Mouse (Mus musculus) heart, embryonic 11.5 days (tissue): ENCODE measurements around the gene Krt20. TPM values are rescaled to one million over a fixed set of nuclear protein-coding genes. Genes with fewer than 3 reads are reported as not detected.

Experiments
- ATAC-seq: fragments of 200-750 bp; cut with Nextera tagmentation; replicated peaks from 2 replicates; pipeline ENCODE4 v1.8.0; 2017; ENCODE audit warnings: moderate library complexity; ENCODE audit not compliant: insufficient number of reproducible peaks, low FRiP score, low TSS enrichment
- H3K27ac ChIP-seq: fragments of 300-500 bp; sonication (generic); 2 replicates; pipeline ENCODE4 v1.5.1; 2014; ENCODE audit warnings: mild to moderate bottlenecking, low read depth, low read length
- H3K27me3 ChIP-seq: fragments of 300-500 bp; sonication (generic); 2 replicates; pipeline ENCODE4 v1.6.1; 2014; ENCODE audit warnings: mild to moderate bottlenecking, low read length, mixed read lengths; ENCODE audit not compliant: control insufficient read depth, insufficient read depth
- H3K36me3 ChIP-seq: fragments of 300-500 bp; sonication (generic); 2 replicates; pipeline ENCODE4 v1.6.1; 2014; ENCODE audit warnings: mild to moderate bottlenecking, low read length, moderate library complexity, mixed read lengths; ENCODE audit not compliant: control insufficient read depth, insufficient read depth
- H3K4me1 ChIP-seq: fragments of 300-500 bp; sonication (generic); 2 replicates; pipeline ENCODE4 v1.6.1; 2014; ENCODE audit warnings: low read length; ENCODE audit not compliant: control insufficient read depth, insufficient read depth
- H3K4me2 ChIP-seq: fragments of 300-500 bp; sonication (generic); 2 replicates; pipeline ENCODE4 v1.6.1; 2014; ENCODE audit warnings: mild to moderate bottlenecking, moderate library complexity
- H3K4me3 ChIP-seq: fragments of 300-500 bp; sonication (generic); 2 replicates; pipeline ENCODE4 v1.5.1; 2014; ENCODE audit warnings: low read depth, low read length
- H3K9ac ChIP-seq: fragments of 300-500 bp; sonication (generic); 2 replicates; pipeline ENCODE4 v1.6.1; 2014; ENCODE audit warnings: mild to moderate bottlenecking, low read depth, low read length, moderate library complexity
- H3K9me3 ChIP-seq: fragments of 300-500 bp; sonication (generic); replicated peaks from 2 replicates; pipeline ENCODE4 v1.6.1; 2016; ENCODE audit warnings: low read length; ENCODE audit not compliant: control insufficient read depth
- WGBS: fragments of 180-500 bp; shearing (Covaris S2); extraction: QIAGEN DNeasy Blood & Tissue Kit; methylation state at CpG from one replicate; pipeline ENCODE4 v1.1.7; 2014; ENCODE audit not compliant: insufficient replicate concordance; 5-methylcytosine and 5-hydroxymethylcytosine counted together
- polyA plus RNA-seq: library from polyadenylated mRNA; unstranded; fragments of >200 nt; fragmentation: Nextera tagmentation; extraction: Ambion mirVana; gene quantifications from 2 replicates; pipeline ENCODE4 v1.2.1, GENCODE M21; 2014

The Krt20 gene
- polyA plus RNA-seq, 1 experiment from 2014 or later, result 3.7 TPM

DNA sequence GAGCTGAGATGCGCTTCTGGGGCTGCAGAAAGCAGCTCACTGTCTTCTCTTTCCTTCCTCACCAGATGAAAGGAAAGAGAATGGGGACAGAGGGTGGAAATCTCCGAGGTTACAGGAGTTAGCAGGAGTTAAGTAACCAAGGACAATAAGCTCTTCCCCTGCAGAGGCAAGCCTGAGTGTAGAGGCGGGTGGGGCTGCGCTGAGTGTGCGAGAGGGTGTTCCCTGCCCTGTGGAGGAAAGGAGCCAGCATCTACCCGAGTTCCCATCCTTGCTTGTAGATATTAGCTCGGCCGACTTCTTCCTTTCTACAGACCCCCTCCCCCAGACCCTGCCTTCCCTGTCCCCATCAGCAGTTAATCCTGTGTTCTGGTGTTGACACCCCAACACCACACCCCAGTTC, 39.1 kb downstream of the Krt20 start:
- WGBS, result 54% methylated on average over 8 of the region's 8 CpGs
- no peaks in the 10 kb centered on the region for H3K4me1 ChIP-seq
- no peak overlapping the region for H3K9ac ChIP-seq
- H3K27me3 ChIP-seq, result peaks cover 8% of the 10 kb centered on the region
- ATAC-seq, result no peak
- no peak overlapping the region for H3K4me3 ChIP-seq
- H3K4me2 ChIP-seq, result no peak overlapping the region
- H3K9me3 ChIP-seq, result no peaks in the 10 kb centered on the region
- no peaks in the 10 kb centered on the region for H3K36me3 ChIP-seq
- no peak overlapping the region for H3K27ac ChIP-seq

DNA sequence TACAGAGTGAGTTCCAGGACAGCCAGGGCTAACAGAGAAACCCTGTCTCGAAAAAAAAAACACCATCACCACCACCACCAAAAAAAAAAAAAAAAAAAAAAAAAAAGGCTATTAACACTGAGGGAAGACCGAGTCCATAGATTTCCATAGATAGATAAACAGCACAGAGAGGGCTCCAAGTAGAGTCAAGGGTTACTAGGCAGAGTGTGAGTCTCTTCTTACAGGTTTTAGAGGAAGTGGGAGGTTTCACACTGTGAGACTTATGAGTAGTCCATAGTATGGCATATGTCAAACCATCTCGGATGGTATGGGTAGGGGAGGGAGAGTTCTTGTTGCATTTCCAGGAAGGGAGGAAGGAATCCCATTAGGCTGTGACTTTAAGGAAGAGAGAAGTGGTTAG, 39.9 kb downstream of the Krt20 start:
- peaks cover 8% of the 10 kb centered on the region for H3K27me3 ChIP-seq
- no peak overlapping the region for H3K9ac ChIP-seq
- no peak overlapping the region for H3K4me3 ChIP-seq
- H3K4me2 ChIP-seq, result no peak overlapping the region
- no peak overlapping the region for H3K27ac ChIP-seq
- H3K4me1 ChIP-seq, result no peaks in the 10 kb centered on the region
- ATAC-seq, result no peak
- H3K9me3 ChIP-seq, result no peaks in the 10 kb centered on the region
- 68% methylated on average over 3 of the region's 3 CpGs for WGBS
- no peaks in the 10 kb centered on the region for H3K36me3 ChIP-seq

DNA sequence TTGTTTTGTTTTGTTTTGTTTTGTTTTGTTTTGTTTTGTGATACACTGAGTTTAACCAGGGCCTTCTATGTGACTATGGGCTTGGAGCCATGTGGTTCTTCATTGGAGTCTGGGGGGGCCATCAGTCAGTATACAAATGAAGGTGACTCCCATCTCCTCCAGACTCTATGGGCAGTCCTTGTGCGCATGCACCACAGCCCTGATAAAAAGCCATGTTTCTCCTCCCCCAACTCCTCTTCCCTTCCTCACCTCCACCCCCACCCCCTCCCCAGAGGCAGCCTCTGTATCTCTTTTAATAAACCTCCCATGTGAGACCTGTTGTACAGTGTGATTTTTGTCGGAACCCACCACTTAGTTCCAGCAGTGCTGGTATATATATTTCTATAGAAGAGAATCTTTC, 41.3 kb downstream of the Krt20 start:
- Histone ChIP-seq H3K9ac (no peak overlapping the region), H3K4me3 (no peak overlapping the region), H3K36me3 (no peaks in the 10 kb centered on the region), H3K27ac (no peak overlapping the region), H3K27me3 (peaks cover 8% of the 10 kb centered on the region), H3K4me2 (no peak overlapping the region), H3K4me1 (no peaks in the 10 kb centered on the region), H3K9me3 (no peaks in the 10 kb centered on the region)
- no peak for ATAC-seq
- WGBS, result 84% methylated on average over 2 of the region's 2 CpGs

DNA sequence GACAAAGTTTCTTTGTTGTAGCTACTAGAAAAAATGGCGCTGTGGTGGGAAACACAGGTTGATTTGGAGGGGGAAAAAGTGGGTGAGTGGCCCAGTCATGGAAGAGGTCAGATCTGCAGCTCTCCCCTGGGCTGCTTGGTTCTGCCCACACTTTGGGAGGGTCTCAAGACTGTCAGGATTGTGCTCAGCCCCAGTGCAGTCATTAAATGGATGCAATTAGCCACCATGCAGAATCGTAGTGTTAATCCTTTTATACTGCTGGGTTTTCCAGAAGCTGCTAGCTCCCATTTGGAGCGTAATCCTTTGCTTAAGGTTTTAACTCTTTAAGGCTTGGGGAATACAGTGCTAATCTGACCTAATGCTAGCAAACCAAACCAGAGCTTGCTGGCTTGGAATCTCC, 41.9 kb downstream of the Krt20 start:
- no peak overlapping the region for H3K4me2 ChIP-seq
- peaks cover 8% of the 10 kb centered on the region for H3K27me3 ChIP-seq
- H3K9me3 ChIP-seq, result no peaks in the 10 kb centered on the region
- H3K4me1 ChIP-seq, result no peaks in the 10 kb centered on the region
- WGBS, result 48% methylated on average over 3 of the region's 3 CpGs
- no peaks in the 10 kb centered on the region for H3K36me3 ChIP-seq
- no peak for ATAC-seq
- H3K4me3 ChIP-seq, result no peak overlapping the region
- no peak overlapping the region for H3K27ac ChIP-seq
- no peak overlapping the region for H3K9ac ChIP-seq

DNA sequence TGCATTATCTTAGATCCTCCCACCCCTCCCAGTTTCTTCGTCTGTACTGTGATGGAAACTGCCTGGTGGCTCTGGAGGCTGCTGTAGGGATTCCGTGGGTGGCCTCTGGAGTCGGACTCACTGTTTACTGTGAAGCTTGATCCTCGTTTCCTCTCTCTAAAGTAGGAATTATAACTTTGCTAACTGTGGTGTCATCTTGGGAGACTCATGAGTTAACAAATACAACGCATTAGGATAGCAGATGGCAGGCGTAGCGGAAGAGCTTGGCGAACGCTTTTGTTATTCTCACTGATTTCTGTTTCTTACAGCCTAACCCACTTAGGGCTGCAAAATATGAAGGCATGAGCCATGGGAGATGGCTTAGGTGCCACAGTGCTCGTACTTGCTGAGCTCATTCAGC, 45.5 kb downstream of the Krt20 start:
- no peaks in the 10 kb centered on the region for H3K9me3 ChIP-seq
- no peaks in the 10 kb centered on the region for H3K36me3 ChIP-seq
- no peak for ATAC-seq
- H3K4me2 ChIP-seq, result no peak overlapping the region
- 77% methylated on average over 10 of the region's 10 CpGs for WGBS
- H3K9ac ChIP-seq, result no peak overlapping the region
- H3K4me1 ChIP-seq, result no peaks in the 10 kb centered on the region
- H3K27ac ChIP-seq, result no peak overlapping the region
- no peak overlapping the region for H3K4me3 ChIP-seq
- no peaks in the 10 kb centered on the region for H3K27me3 ChIP-seq

DNA sequence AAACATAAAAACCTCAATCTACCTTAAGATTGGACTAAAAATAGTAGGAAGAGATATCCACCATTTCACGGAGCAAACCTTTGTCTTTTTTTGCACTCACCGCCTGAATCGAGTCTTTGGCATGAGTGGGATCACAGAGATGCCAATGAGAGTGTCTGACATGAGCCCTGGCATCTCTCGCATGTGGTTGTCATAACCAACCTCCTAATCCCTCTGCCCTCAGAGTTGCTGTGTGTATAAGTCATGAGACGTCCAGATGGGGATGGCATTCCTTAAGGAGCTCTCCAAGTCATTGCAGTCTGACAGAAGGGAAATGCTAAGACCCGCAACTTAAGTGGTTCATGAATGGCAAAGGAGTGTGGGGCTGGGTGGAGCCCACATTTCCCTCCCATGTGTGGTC, 46.6 kb downstream of the Krt20 start:
- no peak for ATAC-seq
- no peaks in the 10 kb centered on the region for H3K4me1 ChIP-seq
- no peak overlapping the region for H3K9ac ChIP-seq
- H3K4me3 ChIP-seq, result no peak overlapping the region
- WGBS, result 74% methylated on average over 6 of the region's 6 CpGs
- H3K27me3 ChIP-seq, result no peaks in the 10 kb centered on the region
- H3K36me3 ChIP-seq, result no peaks in the 10 kb centered on the region
- no peaks in the 10 kb centered on the region for H3K9me3 ChIP-seq
- no peak overlapping the region for H3K27ac ChIP-seq
- no peak overlapping the region for H3K4me2 ChIP-seq

DNA sequence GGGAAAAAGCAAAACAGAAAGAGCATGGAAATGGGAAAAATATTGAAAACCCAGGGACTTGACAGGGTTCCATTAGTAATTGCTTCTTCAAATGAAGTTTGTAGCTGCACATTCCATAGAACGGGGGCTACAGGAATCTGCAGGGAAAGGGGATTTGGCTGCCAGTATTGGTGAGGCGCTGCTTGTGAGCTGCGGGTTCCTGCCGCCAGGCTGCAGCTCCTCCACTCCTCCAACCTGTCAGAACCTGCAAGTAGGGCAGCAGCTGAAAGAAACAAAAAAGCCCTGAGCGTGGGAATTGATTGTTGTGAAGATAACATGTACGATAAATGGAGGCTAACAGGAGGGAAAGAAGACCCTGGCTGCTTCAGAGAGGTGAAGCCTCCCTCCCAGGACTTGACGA, 47.1 kb downstream of the Krt20 start:
- Histone ChIP-seq H3K36me3 (no peaks in the 10 kb centered on the region), H3K4me1 (no peaks in the 10 kb centered on the region), H3K9me3 (no peaks in the 10 kb centered on the region), H3K27me3 (no peaks in the 10 kb centered on the region), H3K9ac (no peak overlapping the region), H3K4me2 (no peak overlapping the region), H3K4me3 (no peak overlapping the region), H3K27ac (no peak overlapping the region)
- 68% methylated on average over 7 of the region's 7 CpGs for WGBS
- ATAC-seq, result no peak

DNA sequence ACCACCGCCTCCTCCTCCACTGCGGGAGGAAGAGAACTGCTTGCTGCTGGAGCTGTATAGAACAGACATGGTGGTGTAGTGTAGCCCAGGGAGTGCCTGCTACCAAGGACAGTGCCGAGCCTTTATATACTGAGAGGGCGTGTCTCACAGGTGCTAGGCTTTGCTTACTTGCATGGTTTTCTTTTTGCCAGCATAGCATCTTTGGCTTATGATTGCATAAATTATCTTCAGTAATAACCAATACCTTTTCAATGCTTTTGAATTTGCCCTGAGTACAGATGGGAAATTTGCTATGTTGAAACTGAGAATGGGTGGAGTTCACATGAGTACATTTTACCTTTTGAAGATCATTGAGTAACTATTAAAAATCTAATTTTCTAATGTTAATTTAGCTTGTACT, 48.7 kb downstream of the Krt20 start, which contains the start of gene Krt10:
Gene Krt10, minus strand, starts transcription at position 101 of the 400 bp plus-strand sequence.
- Histone ChIP-seq H3K4me3 (no peak within 1 kb of the TSS), H3K4me2 (no peak within 1 kb of the TSS), H3K27me3 (no peaks in the 10 kb centered on the region), H3K4me1 (no peaks in the 10 kb centered on the region), H3K27ac (no peak within 1 kb of the TSS), H3K9me3 (no peaks in the 10 kb centered on the region), H3K9ac (no peak within 1 kb of the TSS), H3K36me3 (no peaks in the 10 kb centered on the region)
- ATAC-seq, result no peak
- 69% methylated on average over 4 of the region's 4 CpGs for WGBS

DNA sequence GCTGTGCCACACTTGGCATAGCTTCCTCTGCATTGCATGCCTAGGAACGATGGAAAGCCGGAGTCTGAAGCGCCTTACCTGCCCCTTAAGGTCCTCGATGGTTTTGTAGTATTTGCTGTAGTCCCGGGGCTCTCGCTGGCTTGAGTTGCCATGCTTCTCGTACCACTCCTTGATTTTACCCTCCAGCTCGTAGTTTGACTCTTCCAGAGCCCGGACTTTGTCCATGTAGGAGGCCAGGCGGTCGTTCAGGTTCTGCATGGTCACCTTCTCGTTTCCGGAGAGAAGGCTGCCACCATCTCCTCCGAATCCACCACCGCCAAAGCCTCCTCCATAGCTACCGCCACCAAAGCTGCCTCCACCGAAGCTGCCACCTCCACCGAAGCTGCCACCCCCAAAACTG, 49.3 kb downstream of the Krt20 start:
- no peak for ATAC-seq
- Histone ChIP-seq H3K27me3 (0 out of 2 replicates have a peak, but pooled peaks cover under 1% of the 10 kb centered on the region), H3K9ac (no peak overlapping the region), H3K27ac (no peak overlapping the region), H3K4me1 (no peaks in the 10 kb centered on the region), H3K9me3 (no peaks in the 10 kb centered on the region), H3K36me3 (no peaks in the 10 kb centered on the region), H3K4me2 (no peak overlapping the region), H3K4me3 (no peak overlapping the region)
- 88% methylated on average over 18 of the region's 18 CpGs for WGBS
